Mouse (Mus musculus) CD4-positive, CD25-positive, alpha-beta regulatory T cell, adult 4 months (primary cell): Measurements from ENCODE around the gene Abhd11. TPM values are rescaled to one million over a fixed set of nuclear protein-coding genes. Genes with fewer than 3 reads are reported as not detected.
A peak's percentile ranks its signal among the peaks of the same experiment; 100 is the strongest.
"Not testable (repeated sequence)": the region's sequence is repeated elsewhere in the genome, so short reads cannot be mapped to it uniquely, and the experiment has no call there.

Experiments
- ATAC-seq: one replicate; pipeline ENCODE4 v1.8.0; 2017
- polyA plus RNA-seq, 2 experiments: library from polyadenylated mRNA; unstranded; fragments of 100-300 nt; shearing (Covaris generic); gene quantifications; one replicate each; pipeline ENCODE4 v1.2.1; 2017

Gene Abhd11
- polyA plus RNA-seq = 10 to 100 TPM; 64.3 to 80.5 TPM

- ATAC-seq = peak; percentile 82
Observed at GRCm38 (mm10) chr5:135008671-135009589, at the start of gene Abhd11. TSS of gene Abhd11 (plus strand) at chr5:135009152.

GRCm38 (mm10) chr5:134960430-134960829, 48.5 kb upstream of the Abhd11 start:
- ATAC-seq = no peak

- ATAC-seq = no peak
Observed at GRCm38 (mm10) chr5:134961519-134961918, 47.4 kb upstream of the Abhd11 start.

- ATAC-seq = no peak
Observed at GRCm38 (mm10) chr5:134963546-134963945, 45.4 kb upstream of the Abhd11 start.

- not testable (repeated sequence) for ATAC-seq
Observed at GRCm38 (mm10) chr5:134964655-134965054, 44.3 kb upstream of the Abhd11 start.

- ATAC-seq = peak; percentile 66
Observed at GRCm38 (mm10) chr5:134965473-134965851, 43.5 kb upstream of the Abhd11 start.

- peak; percentile 83 for ATAC-seq
Observed at GRCm38 (mm10) chr5:134965852-134966821, 42.8 kb upstream of the Abhd11 start.

GRCm38 (mm10) chr5:134967164-134967944, 41.6 kb upstream of the Abhd11 start:
- no peak for ATAC-seq

GRCm38 (mm10) chr5:134970671-134971070, 38.3 kb upstream of the Abhd11 start:
- no peak for ATAC-seq

- ATAC-seq = no peak
Observed at GRCm38 (mm10) chr5:134973081-134973480, 35.9 kb upstream of the Abhd11 start.

- ATAC-seq = no peak
Observed at GRCm38 (mm10) chr5:134973526-134973925, 35.4 kb upstream of the Abhd11 start.

GRCm38 (mm10) chr5:134974294-134974693, 34.7 kb upstream of the Abhd11 start:
- no peak for ATAC-seq

- ATAC-seq = no peak
Observed at GRCm38 (mm10) chr5:134974921-134975320, 34.0 kb upstream of the Abhd11 start.

GRCm38 (mm10) chr5:134976164-134976563, 32.8 kb upstream of the Abhd11 start:
- no peak for ATAC-seq

GRCm38 (mm10) chr5:134976577-134977250, 32.2 kb upstream of the Abhd11 start:
- no peak for ATAC-seq

- no peak for ATAC-seq
Observed at GRCm38 (mm10) chr5:134977837-134978236, 31.1 kb upstream of the Abhd11 start.

GRCm38 (mm10) chr5:134981149-134981548, 27.8 kb upstream of the Abhd11 start:
- ATAC-seq = no peak

GRCm38 (mm10) chr5:134983111-134983510, 25.8 kb upstream of the Abhd11 start:
- no peak for ATAC-seq

- no peak for ATAC-seq
Observed at GRCm38 (mm10) chr5:134983771-134984170, 25.2 kb upstream of the Abhd11 start.

GRCm38 (mm10) chr5:134985633-134986297, 23.2 kb upstream of the Abhd11 start, which contains the start of gene Cldn3:
TSS of gene Cldn3 (plus strand) at chr5:134986214.
- ATAC-seq = no peak
